Mouse (Mus musculus) T-helper 17 cell (primary cell): ENCODE results near the gene Mrpl55.

Source experiments
- in situ Hi-C, 2 experiments: fragments of 300-600 bp; cut with MboI, MseI; formaldehyde crosslinking; loops; 1 replicate in 1 of 2; 2 replicates in 1 of 2; pipeline ENCODE4 v1.15.1; 2025; ENCODE audit warnings: high pct_unique_total_duplicates in 2 of 2

Gene Mrpl55

DNA sequence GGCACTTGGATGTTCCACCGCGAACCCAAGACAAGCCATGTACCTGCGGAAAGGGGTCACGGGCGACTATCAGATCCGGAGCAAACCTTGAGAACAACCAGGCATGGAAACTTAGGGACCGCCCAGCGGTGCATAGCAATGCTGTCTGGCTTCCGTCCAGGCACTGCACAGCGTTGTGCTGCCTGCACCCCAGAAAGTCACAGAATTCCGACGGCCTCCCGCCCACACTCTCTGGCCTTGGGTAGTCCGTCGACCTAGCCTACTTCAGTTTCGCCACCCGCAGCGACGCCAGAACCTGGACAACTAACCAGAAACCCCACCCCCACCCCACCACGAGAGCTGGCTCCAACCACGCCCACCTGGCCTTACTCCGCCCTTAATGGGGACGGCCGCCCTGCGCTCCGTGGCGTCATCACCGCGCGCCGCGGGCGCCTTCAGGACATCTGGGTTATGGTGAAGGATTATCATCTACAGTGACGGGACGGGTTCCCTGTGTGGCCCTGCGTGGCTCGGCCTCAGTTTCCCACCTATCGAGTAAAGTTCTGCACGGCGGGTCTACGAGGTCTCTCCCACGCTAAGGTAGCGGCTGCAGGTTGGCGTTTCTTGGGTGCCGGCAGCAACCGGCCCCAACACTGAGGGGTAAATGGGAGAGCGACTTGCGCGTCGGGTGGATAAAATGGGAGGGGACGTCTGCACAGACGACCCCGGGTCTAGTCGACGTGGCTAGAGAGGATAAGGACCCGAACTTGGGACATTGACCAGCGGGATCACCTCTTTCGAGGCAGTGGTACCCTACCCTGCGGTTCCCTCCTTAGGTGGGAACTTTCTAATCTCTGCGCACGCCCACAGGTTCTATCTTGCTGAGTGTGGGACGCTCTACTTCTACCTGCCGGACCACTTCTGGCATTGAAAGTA, at the start of gene Mrpl55:
TSS of gene Mrpl55 (plus strand) at position 406 of the 915 bp plus-strand sequence.
- in situ Hi-C loops = loop anchor here in 1 of 2 experiments (10.0 kb wide), 1 partner anchor 898 kb away; the partner anchor contains the start of gene Zfp692

DNA sequence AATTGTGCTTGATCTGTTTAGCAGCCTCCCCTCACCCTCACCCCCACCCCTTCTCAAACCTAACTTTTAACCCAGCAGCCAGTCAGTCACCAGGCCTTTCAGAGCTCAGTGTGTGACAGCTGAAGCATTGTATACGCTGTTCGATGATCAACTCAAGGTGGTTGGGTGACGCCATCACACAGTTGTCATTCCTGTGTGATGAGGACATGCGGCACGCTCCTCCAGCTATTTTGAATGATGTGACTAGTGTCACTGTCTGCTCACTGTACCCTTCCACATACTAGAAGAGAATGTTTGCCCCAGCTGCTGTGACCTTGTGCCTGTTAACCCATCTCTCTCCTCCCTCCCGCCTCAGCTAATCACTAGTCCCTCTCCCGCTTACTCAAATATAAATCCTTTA, 48.1 kb upstream of the Mrpl55 start:
- in situ Hi-C loops = no loop called here

DNA sequence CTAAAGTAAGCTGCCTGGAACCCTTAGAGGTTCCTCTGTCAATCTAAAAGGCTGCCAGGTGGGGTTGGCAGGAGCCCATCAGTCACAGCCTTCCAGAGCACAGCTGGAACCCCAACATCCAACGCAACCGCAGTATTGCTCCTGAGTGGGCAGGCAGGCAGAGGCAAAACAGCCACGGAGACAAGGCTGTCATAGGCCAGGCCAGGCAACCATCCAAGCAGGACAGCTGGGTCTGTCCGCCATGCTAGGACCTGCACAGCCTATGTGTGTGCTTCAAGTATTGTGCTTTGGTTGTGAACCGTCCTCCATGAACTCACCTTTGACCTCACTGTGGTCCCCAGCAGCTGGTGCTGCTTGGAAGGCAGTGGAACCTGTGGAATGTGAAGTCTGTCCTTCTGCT, 46.4 kb upstream of the Mrpl55 start:
- in situ Hi-C loops = no loop called here

DNA sequence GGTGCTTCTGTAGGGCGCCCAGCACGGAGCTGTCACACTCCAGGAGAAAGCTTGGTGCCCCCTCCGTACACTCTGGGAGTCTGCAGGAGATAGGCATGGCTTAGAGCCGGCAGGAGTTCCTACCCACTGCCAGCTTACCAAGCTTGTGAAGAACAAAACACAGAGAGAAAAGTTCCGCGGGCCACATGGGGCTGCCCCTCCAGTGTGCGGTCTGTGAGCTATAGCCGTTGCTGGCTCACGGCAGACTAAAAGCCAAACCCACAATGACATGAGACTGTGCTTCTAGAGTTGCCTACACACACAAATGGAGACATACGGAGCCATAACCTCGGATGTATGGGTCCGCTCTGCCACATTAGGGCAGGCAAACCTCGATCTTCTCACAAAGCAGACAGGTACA, 43.2 kb upstream of the Mrpl55 start:
- in situ Hi-C loops = no loop called here

DNA sequence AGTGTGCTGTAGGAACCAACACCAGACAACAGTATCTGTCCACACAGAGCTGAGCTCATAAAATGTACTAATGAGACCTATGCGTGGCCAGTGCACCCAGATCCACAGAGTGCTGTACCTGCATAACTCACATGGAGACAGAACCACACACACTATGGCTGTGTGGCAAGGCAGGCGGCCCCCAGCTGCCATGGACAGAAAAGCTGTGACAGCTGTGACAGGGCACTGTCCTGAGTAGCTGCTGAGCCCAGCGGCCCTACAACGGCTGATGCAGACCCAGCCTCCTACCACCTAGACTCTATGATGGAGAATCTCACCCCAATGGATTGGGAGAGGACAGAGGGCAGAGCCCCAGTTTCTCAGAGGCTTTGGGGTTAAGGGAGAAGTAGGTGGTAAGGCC, 42.7 kb upstream of the Mrpl55 start:
- in situ Hi-C loops = no loop called here

DNA sequence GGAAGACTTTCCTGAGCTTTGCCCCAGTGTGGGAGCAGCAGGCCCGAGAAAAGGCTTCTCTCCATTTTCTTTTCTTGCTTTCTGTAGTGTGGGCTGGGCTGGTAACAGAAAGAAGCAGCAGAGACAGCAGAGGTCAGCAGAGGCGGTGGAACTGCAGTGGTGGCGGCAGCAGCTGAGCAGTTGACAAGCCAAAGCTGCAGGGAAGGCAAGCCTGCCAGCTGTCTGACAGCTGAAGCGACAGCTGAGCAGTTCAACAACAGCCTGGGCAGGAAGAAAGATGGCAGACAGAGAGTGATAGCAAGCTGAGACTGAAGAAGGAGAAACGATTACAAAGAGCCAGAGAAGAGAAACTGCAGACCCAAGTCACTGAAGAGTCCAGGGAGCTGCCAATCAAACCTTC, 40.9 kb upstream of the Mrpl55 start:
- in situ Hi-C loops = no loop called here

DNA sequence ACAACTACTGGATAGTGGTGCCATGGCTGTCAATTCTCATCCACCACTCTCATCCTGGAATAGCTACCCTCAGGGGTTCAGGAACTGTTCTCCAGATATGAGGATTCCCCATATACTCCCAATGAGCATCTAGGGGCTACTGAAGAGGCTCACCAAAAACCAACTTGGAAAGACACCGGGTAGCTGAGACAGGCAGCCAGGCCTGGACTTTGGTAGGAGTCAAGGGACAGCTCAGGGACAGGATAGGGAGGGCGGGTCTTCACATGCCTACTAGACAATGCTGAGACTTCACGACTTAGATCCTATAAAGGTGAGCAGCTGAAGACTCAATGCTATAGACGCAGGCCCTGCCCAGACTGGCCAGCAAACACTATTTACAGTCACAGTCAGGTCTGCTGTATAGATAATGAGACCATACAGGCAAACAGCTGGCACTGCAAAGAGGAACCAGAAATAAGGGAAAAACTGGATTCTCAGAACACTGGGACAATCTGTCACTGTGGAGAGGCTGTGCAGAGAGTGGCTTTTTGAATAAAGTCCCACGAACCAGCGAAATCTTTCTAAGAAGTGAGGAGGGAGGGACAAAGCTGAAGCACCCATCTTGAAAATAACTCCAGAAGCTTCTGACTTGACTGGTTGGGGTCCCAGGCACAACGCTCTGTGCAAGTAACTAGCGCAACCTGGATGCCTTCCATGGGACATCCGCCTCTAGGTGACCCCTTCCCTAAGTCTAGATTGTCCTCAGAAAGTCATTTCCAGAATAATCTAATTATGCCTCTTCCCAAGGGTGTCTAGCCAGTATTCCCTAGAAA, 39.6 kb upstream of the Mrpl55 start:
- in situ Hi-C loops = no loop called here

DNA sequence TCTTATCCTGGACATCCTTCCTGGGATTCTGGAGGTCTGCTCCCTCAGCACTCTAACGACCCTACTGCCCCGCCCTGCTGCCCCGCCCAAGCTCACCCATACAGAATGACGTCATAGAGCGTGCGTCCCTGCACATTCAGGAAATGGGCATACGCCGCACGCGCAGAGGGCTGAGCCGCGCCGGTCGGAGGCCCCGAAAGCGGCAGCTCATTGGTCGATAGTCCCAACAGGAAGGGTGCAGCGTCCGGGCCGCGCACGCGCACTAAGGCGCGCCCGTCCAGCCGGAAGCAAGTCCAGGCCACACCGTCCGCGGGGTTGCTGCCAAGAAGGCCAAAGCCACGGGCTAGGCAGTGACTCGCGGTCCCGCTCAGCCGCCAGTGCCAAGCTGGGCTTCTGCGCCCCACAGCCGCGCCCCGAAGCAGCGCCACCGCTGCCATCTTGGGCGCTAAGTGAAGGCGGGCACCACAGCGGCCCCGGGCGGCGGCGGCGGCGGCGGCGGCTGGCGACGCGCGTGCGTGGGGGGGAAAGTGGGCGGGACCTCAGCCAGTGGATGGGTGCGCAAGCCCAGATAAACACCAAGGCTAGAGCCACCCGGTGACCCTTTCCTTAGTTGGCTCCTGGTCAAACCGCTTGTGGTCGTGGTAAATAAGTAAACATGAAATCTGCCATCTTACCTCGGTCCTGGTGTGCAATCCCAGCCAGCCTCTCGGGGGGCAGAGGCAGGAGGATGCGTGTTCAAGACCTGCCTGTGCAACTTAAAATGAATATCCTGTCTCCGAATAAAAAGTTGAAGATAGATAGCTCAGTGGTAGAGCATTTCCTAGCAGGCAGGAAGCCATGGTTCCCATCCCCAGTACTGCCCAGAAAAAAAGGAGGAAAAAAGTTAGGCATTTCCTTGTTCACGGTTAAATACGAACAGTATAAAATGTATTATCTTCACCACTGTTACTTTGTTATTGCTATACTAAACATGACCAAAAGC, 38.7 kb upstream of the Mrpl55 start, which contains the start of gene Iba57:
TSS of gene Iba57 (minus strand) at position 485 of the 982 bp plus-strand sequence.
- in situ Hi-C loops = no loop called here

DNA sequence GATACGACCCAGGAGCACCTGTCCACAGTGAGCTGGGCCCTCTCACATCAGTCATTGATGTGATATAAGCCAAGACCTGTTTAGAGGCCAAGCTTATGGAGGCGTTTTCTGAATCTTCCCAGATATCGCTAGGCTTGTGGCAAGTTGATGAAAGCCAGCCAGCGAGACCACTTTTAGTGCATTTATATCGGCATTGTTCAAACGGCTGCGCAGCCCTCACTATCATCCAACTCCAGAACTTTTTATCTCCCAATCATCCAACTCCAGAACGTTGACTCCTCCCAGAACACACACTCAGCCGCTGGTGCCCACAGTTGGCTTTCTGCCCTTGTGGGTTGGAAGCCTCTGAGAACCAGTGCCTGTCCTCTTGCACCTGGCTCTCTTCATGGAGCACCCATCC, 37.9 kb upstream of the Mrpl55 start:
- in situ Hi-C loops = no loop called here

DNA sequence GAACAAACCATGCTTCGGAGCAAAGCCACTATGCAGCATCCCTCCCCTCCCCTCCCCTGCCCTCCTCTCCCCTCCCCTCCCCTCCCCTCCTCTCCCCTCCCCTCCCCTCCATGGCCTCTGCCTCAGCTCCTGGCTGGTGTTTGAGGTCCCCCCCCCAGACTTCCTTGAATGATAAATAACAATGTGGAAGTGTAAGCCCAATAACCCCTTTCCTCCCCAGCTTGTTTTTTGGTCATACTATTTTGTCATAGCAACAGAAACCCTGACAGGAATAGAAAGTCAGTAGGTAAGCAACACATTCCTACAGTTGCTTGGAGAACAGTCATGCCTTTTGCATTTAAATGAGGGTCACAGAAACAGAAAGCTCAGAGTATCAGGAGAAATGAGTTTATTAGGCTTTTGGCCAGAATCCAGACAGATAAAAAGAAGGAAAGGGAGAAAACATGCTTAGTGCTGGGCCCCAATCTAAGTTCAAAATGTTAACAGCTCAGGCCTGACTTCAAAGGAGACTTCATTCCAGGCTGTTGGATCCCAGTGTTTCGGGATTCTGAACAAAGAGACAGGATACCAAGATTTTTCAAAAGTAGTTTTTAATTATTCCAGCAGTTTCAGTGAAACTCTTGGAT, 36.6 kb upstream of the Mrpl55 start:
- in situ Hi-C loops = no loop called here

DNA sequence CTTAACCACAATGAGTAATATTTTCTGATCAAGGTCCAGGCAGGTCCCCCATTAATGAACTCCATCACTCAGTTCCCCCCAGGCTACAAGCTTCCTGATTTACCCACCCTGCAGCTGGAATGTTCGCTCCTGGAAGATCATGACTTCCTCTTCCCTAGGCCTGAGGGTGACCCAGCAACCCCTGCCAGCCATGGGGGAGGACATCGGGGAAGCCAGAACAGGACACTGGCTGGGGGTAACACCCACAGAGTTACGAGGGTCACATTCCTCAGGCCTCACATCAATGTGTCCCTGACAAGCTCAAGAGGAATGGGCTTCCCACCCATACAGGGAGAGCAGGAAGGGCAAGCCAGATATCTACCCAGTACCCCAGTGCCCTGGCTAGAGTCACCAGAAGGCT, 32.5 kb upstream of the Mrpl55 start:
- in situ Hi-C loops = no loop called here

DNA sequence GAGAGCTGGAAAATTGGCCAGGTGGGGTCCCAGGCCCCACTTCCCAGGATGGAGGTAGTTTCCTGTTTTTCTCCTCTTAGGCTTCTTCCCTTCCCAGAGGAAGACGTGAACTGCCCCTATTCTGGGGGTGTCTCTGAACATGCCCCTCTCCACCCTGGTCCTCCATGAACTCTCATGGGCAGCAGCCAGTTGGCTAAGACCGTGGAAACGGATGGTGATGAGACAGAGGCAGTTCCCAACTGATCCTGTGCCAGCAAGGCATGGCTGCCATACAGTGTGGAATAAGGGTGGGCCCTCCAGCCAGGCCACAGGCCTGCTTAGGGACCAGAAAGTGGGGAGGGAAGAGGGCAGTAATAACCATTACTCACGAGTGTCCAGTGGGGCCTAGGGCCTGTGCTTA, 31.7 kb upstream of the Mrpl55 start:
- in situ Hi-C loops = no loop called here

DNA sequence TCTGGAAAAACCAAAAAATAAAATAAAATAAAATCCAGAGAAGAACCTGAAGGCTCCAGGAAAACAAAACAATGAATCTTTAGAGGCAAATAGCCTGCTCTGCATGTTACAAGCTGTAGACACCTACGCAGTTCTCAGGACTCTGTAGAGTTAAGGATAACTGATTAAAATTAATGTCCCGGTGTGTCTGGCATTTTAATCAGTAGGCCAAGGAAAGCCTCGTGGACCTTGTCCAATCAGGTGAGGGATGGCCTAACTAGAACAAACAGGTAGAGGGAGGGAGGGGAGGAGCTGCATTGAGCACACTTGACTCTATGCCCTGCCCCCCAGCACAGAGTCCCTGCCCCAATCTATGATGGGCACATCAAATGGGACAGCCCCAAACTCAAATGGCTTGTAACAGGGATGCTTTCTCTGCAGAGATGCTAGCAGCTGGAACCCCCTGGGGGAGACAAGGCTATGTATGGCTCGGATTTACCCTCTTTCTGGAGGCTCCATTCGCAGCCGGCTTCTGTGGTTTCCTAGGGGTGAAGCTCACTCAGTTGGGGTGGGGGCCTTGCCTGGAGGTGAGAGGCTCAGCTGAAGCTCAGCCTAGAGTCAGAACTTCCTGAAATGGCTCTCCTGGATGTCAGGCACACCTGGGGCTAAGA, 28.0 kb upstream of the Mrpl55 start:
- in situ Hi-C loops = no loop called here

DNA sequence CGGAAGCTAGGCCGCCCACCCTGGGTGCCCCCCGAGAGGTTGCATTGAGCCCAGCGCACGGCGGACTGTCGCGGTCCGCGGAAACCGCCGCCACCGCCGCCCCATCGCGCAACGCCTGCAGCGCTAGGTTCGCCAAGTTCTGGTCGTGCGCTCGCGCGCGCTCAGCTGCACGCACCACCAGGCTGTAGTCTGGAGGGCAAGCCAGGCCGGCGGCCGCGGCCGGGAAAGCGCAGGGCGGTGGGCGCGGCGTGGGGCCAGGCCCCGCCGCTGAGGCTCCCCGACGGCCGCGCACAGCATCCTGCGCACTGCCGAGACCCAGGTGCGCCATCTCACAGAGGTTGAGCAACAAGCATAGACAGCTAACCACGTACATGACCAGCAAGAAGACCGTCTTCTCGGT, 25.8 kb upstream of the Mrpl55 start:
- in situ Hi-C loops = no loop called here

DNA sequence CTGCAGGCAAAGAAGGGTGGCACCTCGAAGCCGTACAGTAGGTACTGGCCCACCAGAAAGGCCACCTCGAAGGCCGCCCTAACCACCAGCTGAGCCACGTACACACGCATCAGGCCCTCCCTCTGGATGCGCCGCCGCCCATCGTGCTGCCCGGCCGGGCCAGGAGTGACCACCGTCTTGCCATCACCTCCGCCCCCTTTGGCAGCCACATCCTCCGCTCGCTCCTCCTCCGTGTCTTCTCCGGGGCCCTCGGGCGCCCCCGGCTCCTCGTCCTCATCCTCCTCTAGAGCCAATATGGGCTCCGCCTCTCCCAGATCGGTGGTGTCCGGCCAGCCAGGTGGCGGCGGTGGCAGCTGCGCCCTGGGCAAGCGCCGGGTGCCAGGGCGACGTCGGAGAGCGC, 25.4 kb upstream of the Mrpl55 start:
- in situ Hi-C loops = no loop called here

DNA sequence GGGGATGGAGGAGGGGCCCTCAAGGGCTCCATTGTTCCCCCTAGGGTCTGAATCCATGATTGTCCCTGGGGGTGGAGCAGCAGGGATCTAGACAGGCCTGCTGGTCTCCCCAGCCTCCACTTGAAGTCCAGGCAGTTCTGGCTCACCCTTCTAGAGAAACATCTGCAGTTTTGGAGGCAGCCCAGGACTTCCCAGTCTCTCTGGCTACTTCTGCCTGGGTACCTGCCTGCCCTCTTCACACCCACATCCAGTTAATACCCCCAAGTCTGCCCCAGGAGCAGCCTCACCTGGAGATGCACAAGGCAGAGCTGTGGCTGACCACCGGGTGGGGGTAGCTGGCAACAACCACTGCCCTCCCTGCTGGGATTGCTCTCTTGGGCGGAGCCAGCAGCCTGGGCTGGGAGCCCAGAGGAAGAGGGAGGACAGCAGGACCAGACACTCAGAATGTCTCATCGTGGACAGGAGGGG, 19.4 kb upstream of the Mrpl55 start, which contains the start of gene Gjc2:
TSS of gene Gjc2 (minus strand) at position 350 of the 468 bp plus-strand sequence.
- in situ Hi-C loops = no loop called here

DNA sequence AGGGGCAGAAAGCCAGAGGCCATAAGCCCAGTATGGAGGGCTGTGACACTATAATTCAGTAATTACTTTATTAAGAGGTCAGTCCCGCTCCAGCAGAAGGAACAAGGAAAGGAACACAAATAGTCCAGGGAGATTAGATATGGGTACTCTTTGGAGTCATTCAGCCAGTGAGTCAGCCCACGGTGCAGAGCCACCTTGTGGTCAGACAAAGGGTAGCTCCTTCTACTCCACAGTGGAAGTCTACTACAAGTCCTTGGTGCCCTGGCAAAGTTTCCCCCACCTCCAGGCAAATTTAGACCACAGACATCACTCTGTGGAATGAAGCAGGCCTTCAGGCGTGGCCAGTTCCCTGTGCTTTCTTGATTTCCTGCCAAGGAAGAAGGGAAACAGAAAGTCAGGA, 18.5 kb upstream of the Mrpl55 start:
- in situ Hi-C loops = no loop called here

DNA sequence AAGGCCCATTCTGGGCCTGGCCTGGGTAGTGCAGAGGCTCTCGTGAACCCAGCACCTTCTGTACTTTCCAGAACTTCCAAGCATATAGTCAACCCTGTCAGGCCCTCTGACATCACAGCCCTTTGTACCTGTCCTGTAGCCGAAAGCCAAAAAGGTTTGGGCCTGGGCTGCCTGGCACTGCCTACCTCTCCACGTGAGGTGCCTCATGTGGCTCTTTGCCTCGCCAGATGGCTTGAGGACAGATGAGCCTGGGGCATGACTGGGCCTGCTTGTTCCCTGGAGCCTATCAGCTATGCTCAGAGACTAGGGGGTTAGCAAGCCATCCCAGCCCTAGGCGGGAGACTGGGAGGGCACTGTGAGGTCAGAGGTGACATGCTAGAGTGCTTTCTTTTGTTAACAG, 16.8 kb upstream of the Mrpl55 start:
- in situ Hi-C loops = no loop called here

DNA sequence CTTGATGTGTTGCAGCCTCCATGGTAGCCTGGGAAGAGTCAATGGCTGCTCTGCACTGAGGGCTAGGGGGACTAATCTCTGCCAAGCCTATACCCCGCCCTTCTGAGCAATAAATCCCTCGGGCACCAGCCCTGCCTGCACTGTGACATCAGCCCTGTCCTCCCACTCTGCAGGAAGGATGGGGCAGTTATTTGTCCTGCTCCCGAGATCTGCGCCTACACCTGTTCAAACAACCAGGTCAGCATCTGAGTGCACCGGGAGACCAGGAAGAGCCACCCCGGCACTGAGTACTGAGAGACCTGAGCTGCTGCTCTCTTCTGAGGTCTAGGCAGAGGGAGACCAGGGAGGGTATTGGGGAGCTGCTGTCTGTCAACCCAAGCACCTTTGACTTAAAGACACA, 14.6 kb upstream of the Mrpl55 start:
- in situ Hi-C loops = no loop called here
